Mouse (Mus musculus) liver, postnatal 0 days (tissue): ENCODE measurements around the gene Ptprg. TPM values are rescaled to one million over a fixed set of nuclear protein-coding genes. Genes with fewer than 3 reads are reported as not detected.
A peak's percentile ranks its signal among the peaks of the same experiment; 100 is the strongest.

ENCODE experiments used
- ATAC-seq: fragments of 200-750 bp; cut with Nextera tagmentation; 2 replicates; pipeline ENCODE4 v1.8.0; 2017; ENCODE audit warnings: mild to moderate bottlenecking, moderate library complexity
- DNase-seq: peaks from one replicate; pipeline ENCODE4 v3.0.0-alpha.2; 2016
- H3K27ac ChIP-seq: fragments of 300-500 bp; sonication (generic); 2 replicates; pipeline ENCODE4 v1.5.1; 2014; ENCODE audit warnings: antibody characterized with exemption, moderate library complexity, mild to moderate bottlenecking, low read depth
- H3K27me3 ChIP-seq: fragments of 300-500 bp; sonication (generic); 2 replicates; pipeline ENCODE4 v1.6.1; 2014; ENCODE audit warnings: low read length, control low read depth, mixed read lengths; ENCODE audit not compliant: insufficient read depth
- H3K36me3 ChIP-seq: fragments of 300-500 bp; sonication (generic); replicated peaks from 2 replicates; pipeline ENCODE4 v1.6.1; 2014; ENCODE audit warnings: mild to moderate bottlenecking, control low read depth, low read length, moderate library complexity, mixed read lengths; ENCODE audit not compliant: insufficient read depth
- H3K4me1 ChIP-seq: fragments of 300-500 bp; sonication (generic); 2 replicates; pipeline ENCODE4 v1.6.1; 2014; ENCODE audit warnings: antibody characterized with exemption, mild to moderate bottlenecking, control low read depth; ENCODE audit not compliant: insufficient read depth
- H3K4me2 ChIP-seq: fragments of 300-500 bp; sonication (generic); 2 replicates; pipeline ENCODE4 v1.6.1; 2014; ENCODE audit warnings: low read depth, mild to moderate bottlenecking, low read length, moderate library complexity, mixed read lengths
- H3K4me3 ChIP-seq: fragments of 300-500 bp; sonication (generic); 2 replicates; pipeline ENCODE4 v1.5.1; 2014; ENCODE audit warnings: low read depth, low read length
- H3K9ac ChIP-seq: fragments of 300-500 bp; sonication (generic); replicated peaks from 2 replicates; pipeline ENCODE4 v1.6.1; 2014; ENCODE audit warnings: mild to moderate bottlenecking, moderate library complexity
- H3K9me3 ChIP-seq: fragments of 300-500 bp; sonication (generic); 2 replicates; pipeline ENCODE4 v1.6.1; 2016; ENCODE audit warnings: mild to moderate bottlenecking, control low read depth, low read length, mixed read lengths
- CTCF ChIP-seq: sonication (generic); IDR thresholded peaks from 2 replicates; pipeline ENCODE4 v1.5.1; 2016; ENCODE audit warnings: antibody characterized with exemption, low read depth
- EP300 ChIP-seq: IDR thresholded peaks from 2 replicates; pipeline ENCODE4 v1.6.1; 2016; ENCODE audit warnings: antibody characterized with exemption, low read depth, mild to moderate bottlenecking
- whole genome bisulfite sequencing: fragments of 180-500 bp; shearing (Covaris S2); extraction: QIAGEN DNeasy Blood & Tissue Kit; methylation state at CpG from one replicate; pipeline ENCODE4 v1.1.7; 2014; ENCODE audit not compliant: insufficient replicate concordance; 5-methylcytosine and 5-hydroxymethylcytosine counted together
- polyA plus RNA-seq: library from polyadenylated mRNA; unstranded; fragments of >200 nt; fragmentation: Nextera tagmentation; extraction: Ambion mirVana; gene quantifications from 2 replicates; pipeline ENCODE4 v1.2.1, GENCODE M21; 2015

The Ptprg gene
- polyA plus RNA-seq, 1 experiment from 2014 or later: 2.7 TPM

DNA sequence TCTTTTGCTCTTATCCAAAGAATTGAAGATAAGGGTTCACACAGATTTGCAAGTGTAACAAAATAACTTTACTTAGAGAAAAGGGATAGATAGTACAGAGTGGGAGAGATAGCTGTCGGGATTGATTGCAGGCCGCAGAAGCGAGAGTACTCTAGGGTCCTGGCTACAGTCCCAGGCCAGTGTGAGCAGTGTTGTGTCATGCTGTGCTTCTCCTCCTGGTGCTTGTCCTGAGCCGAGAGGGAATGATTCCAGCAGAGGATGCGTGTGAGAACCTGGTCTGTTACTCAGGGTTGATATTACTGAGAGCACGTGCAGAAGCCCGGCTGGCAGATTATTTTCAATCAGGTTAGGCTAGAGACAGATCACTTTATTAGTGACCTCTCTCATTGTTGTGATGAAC is 523.9 kb downstream of the Ptprg start:
- peaks cover 13% of the 10 kb centered on the region; the same call in 1 of the 2 replicates for H3K4me1 ChIP-seq
- H3K27ac ChIP-seq: 0 out of 2 replicates have a peak overlapping the region, but pooled peaks have one; percentile 16
- H3K27me3 ChIP-seq: no peaks in the 10 kb centered on the region
- peak; percentile 70; the same call in 1 of the 2 replicates for ATAC-seq
- no peaks in the 10 kb centered on the region for H3K36me3 ChIP-seq
- 56% methylated on average over 7 of the region's 7 CpGs for WGBS
- no peak overlapping the region for H3K4me3 ChIP-seq
- no peak overlapping the region for H3K9ac ChIP-seq
- H3K9me3 ChIP-seq: no peaks in the 10 kb centered on the region
- DNase-seq: peak; percentile 32
- H3K4me2 ChIP-seq: no peak overlapping the region
- TF ChIP-seq EP300 (no peak), CTCF (no peak)

GRCm38 (mm10) chr14:12079250-12079649 is 525.9 kb downstream of the Ptprg start:
- Histone ChIP-seq H3K9me3 (no peaks in the 10 kb centered on the region), H3K27me3 (no peaks in the 10 kb centered on the region), H3K4me3 (no peak overlapping the region), H3K9ac (no peak overlapping the region), H3K4me2 (no peak overlapping the region), H3K36me3 (no peaks in the 10 kb centered on the region), H3K4me1 (0 out of 2 replicates have a peak, but pooled peaks cover 7% of the 10 kb centered on the region), H3K27ac (no peak overlapping the region)
- ATAC-seq: no peak
- TF ChIP-seq CTCF (no peak), EP300 (no peak)
- 63% methylated on average over 6 of the region's 6 CpGs for WGBS
- no peak for DNase-seq

- Histone ChIP-seq H3K4me1 (0 out of 2 replicates have a peak, but pooled peaks cover 6% of the 10 kb centered on the region), H3K36me3 (no peaks in the 10 kb centered on the region), H3K4me2 (no peak overlapping the region), H3K9me3 (no peaks in the 10 kb centered on the region), H3K4me3 (no peak overlapping the region), H3K27ac (no peak overlapping the region), H3K9ac (no peak overlapping the region), H3K27me3 (no peaks in the 10 kb centered on the region)
- TF ChIP-seq EP300 (no peak), CTCF (no peak)
- 64% methylated on average over 4 of the region's 4 CpGs for WGBS
- ATAC-seq (no peak), DNase-seq (no peak)
Observed at GRCm38 (mm10) chr14:12079833-12080401, 526.6 kb downstream of the Ptprg start.

GRCm38 (mm10) chr14:12082131-12082921 is 529.0 kb downstream of the Ptprg start:
- H3K36me3 ChIP-seq: no peaks in the 10 kb centered on the region
- 0 out of 2 replicates have a peak, but pooled peaks cover 3% of the 10 kb centered on the region for H3K4me1 ChIP-seq
- H3K4me3 ChIP-seq: no peak overlapping the region
- H3K27ac ChIP-seq: no peak overlapping the region
- no peak overlapping the region for H3K9ac ChIP-seq
- TF ChIP-seq CTCF: no peak
- no peak overlapping the region for H3K4me2 ChIP-seq
- no peak for DNase-seq
- WGBS: 55% methylated on average over 6 of the region's 6 CpGs
- no peaks in the 10 kb centered on the region for H3K27me3 ChIP-seq
- H3K9me3 ChIP-seq: no peaks in the 10 kb centered on the region
- ATAC-seq: no peak

DNA sequence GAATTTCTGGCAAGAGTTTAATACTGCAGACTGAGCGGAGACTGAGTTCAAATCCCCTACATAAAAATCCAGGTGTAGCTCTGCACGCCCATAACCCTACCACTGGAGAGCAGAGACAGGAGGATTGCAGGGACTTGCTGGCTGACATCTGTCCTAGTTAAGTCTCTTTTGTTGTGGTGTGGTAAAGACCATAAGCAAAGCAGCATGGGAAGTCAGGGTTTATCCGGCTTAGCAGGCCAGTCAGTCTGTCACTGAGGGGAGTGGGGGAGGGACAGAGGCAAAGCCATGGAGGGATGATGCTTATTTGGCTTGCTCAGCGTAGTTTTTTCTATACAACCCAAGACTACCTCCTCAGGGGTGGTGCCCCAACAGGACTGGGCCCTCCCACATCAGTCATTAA is 530.7 kb downstream of the Ptprg start:
- ATAC-seq: no peak
- H3K4me1 ChIP-seq: 0 out of 2 replicates have a peak, but pooled peaks cover 3% of the 10 kb centered on the region
- WGBS: 71% methylated on average over 4 of the region's 4 CpGs
- TF ChIP-seq EP300 (no peak), CTCF (no peak)
- no peaks in the 10 kb centered on the region for H3K36me3 ChIP-seq
- H3K9ac ChIP-seq: no peak overlapping the region
- DNase-seq: no peak
- no peaks in the 10 kb centered on the region for H3K9me3 ChIP-seq
- no peak overlapping the region for H3K4me2 ChIP-seq
- H3K27me3 ChIP-seq: no peaks in the 10 kb centered on the region
- H3K27ac ChIP-seq: no peak overlapping the region
- H3K4me3 ChIP-seq: no peak overlapping the region

GRCm38 (mm10) chr14:12085078-12085477 is 531.7 kb downstream of the Ptprg start:
- no peak for DNase-seq
- H3K27me3 ChIP-seq: no peaks in the 10 kb centered on the region
- ATAC-seq: no peak
- 59% methylated on average over 4 of the region's 4 CpGs for WGBS
- no peak overlapping the region for H3K27ac ChIP-seq
- no peak for TF ChIP-seq CTCF
- TF ChIP-seq EP300: no peak
- H3K4me3 ChIP-seq: no peak overlapping the region
- no peak overlapping the region for H3K9ac ChIP-seq
- H3K4me1 ChIP-seq: 0 out of 2 replicates have a peak, but pooled peaks cover 3% of the 10 kb centered on the region
- H3K36me3 ChIP-seq: no peaks in the 10 kb centered on the region
- no peak overlapping the region for H3K4me2 ChIP-seq
- no peaks in the 10 kb centered on the region for H3K9me3 ChIP-seq
